Mouse (Mus musculus) testis, adult 2 months (tissue): ENCODE data around the gene Ubr2.

ENCODE experiments used
- CTCF ChIP-seq: fragments of 200-500 bp; IDR thresholded peaks from 2 replicates; pipeline ENCODE4 v1.5.1; 2012; ENCODE audit warnings: low read depth, mild to moderate bottlenecking, inconsistent platforms, low read length, moderate library complexity; ENCODE audit not compliant: control insufficient read depth, insufficient read depth, insufficient replicate concordance
- POLR2A ChIP-seq: fragments of 200-500 bp; IDR thresholded peaks from 2 replicates; pipeline ENCODE4 v1.6.1; 2012; ENCODE audit warnings: low read depth, mild to moderate bottlenecking, inconsistent platforms, low read length, moderate library complexity; ENCODE audit not compliant: control insufficient read depth

GRCm38 (mm10) chr17:46910186-46910585, 100.2 kb downstream of the Ubr2 start, which contains the start of gene Prph2:
- TF ChIP-seq CTCF = no peak
- TF ChIP-seq POLR2A = no peak
